Mouse (Mus musculus) embryonic facial prominence, embryonic 12.5 days (tissue): ENCODE measurements around the gene Stard10. TPM values are rescaled to one million over a fixed set of nuclear protein-coding genes. Genes with fewer than 3 reads are reported as not detected.

Experiments
- ATAC-seq: fragments of 200-750 bp; cut with Nextera tagmentation; 2 replicates; pipeline ENCODE4 v1.8.0; 2017; ENCODE audit not compliant: insufficient number of reproducible peaks, insufficient read depth, low FRiP score, low TSS enrichment
- H3K27ac ChIP-seq: fragments of 300-500 bp; sonication (generic); 2 replicates; pipeline ENCODE4 v1.5.1; 2016; ENCODE audit warnings: mild to moderate bottlenecking
- H3K27me3 ChIP-seq: fragments of 300-500 bp; sonication (generic); 2 replicates; pipeline ENCODE4 v1.6.1; 2016; ENCODE audit warnings: mild to moderate bottlenecking, moderate library complexity
- H3K36me3 ChIP-seq: fragments of 300-500 bp; sonication (generic); 2 replicates; pipeline ENCODE4 v1.6.1; 2016; ENCODE audit warnings: mild to moderate bottlenecking
- H3K4me1 ChIP-seq: fragments of 300-500 bp; sonication (generic); 2 replicates; pipeline ENCODE4 v1.6.1; 2016
- H3K4me2 ChIP-seq: fragments of 300-500 bp; sonication (generic); replicated peaks from 2 replicates; pipeline ENCODE4 v1.6.1; 2016; ENCODE audit warnings: mild to moderate bottlenecking, moderate library complexity
- H3K4me3 ChIP-seq: fragments of 300-500 bp; sonication (generic); 2 replicates; pipeline ENCODE4 v1.5.1; 2016; ENCODE audit warnings: mild to moderate bottlenecking
- H3K9ac ChIP-seq: fragments of 300-500 bp; sonication (generic); 2 replicates; pipeline ENCODE4 v1.6.1; 2016; ENCODE audit warnings: mild to moderate bottlenecking, moderate library complexity
- H3K9me3 ChIP-seq: fragments of 300-500 bp; sonication (generic); 2 replicates; pipeline ENCODE4 v1.6.1; 2016; ENCODE audit warnings: mild to moderate bottlenecking, moderate library complexity
- WGBS: fragments of 180-500 bp; shearing (Covaris S2); methylation state at CpG from one replicate; pipeline ENCODE4 v1.1.7; 2016; 5-methylcytosine and 5-hydroxymethylcytosine counted together
- polyA plus RNA-seq: library from polyadenylated mRNA; unstranded; fragments of >200 nt; fragmentation: Nextera tagmentation; extraction: Ambion mirVana; gene quantifications from 2 replicates; pipeline ENCODE4 v1.2.1, GENCODE M21; 2016

Gene Stard10
- 19.4 and 20.6 TPM in 2 replicates for polyA plus RNA-seq

DNA sequence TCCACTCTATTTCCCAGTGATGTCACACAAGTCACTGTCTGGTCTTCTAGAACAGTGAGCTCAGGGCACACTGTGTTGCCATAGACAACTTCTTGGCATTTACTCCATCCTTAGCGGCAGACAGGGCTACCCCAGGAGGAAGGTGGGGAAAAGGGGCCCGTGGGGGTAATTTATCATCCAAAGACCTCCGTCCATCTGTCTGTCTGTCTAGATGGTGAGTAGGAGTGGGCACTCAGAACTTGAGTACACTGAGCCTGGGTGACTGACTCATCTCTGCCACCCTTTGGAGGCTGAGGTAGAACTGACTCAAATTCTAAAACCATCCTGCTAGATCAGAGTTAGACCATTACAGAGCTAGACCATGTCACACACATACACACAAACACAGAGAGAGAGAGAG, at the start of gene Stard10:
TSS of gene Stard10 (plus strand) at position 73 of the 400 bp plus-strand sequence.
- Histone ChIP-seq H3K4me2 (no peak within 1 kb of the TSS), H3K27me3 (peaks cover 18% of the 10 kb centered on the region), H3K4me1 (peaks cover 11% of the 10 kb centered on the region; the same call in 1 of the 2 replicates), H3K9ac (no peak within 1 kb of the TSS), H3K36me3 (no peaks in the 10 kb centered on the region), H3K4me3 (no peak within 1 kb of the TSS), H3K27ac (no peak within 1 kb of the TSS), H3K9me3 (no peaks in the 10 kb centered on the region)
- 86% methylated on average over 3 of the region's 3 CpGs for WGBS
- no peak for ATAC-seq

DNA sequence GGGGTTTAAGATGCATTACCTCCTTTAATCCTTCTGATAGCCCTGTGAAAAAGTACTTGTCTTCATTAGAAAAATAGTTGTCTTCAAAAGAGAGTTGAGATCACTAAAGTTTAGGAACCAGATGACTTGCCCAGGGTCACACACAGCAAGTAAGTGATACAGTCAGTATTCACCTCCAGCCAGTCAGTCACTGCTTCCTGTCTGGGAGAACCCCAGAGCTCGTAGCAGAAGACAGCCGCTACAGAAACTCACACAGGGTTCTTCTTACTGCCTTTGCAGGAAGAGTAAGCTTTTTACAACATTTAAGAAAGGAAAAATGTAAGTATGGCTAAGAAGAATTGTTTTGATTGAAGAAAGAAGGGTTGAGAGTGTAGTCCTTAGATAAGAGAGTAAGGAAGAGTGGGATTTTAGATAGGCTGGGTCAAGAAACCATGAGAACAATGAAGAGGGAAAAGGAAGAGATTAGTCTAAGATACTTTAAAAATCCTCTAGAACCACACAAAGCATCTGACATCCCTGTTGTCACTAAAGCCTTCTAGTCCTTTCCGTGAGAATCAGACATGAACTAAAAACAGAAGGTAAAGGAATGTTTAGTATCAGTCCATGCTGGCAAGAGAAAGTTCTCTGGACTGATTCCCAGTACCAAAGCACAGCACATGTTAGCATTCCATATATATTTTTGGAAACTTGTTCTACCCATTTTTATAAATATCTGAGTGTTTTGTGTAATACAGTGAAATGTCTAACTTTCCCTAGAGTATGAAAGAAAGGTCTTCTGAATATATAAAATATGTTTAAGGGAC, 49.2 kb upstream of the Stard10 start:
- Histone ChIP-seq H3K4me3 (no peak overlapping the region), H3K4me1 (no peaks in the 10 kb centered on the region), H3K9ac (no peak overlapping the region), H3K27ac (no peak overlapping the region), H3K9me3 (no peaks in the 10 kb centered on the region), H3K36me3 (peaks cover 12% of the 10 kb centered on the region), H3K4me2 (no peak overlapping the region), H3K27me3 (no peaks in the 10 kb centered on the region)
- no peak for ATAC-seq
- 78% methylated on average over 3 of the region's 3 CpGs for WGBS

DNA sequence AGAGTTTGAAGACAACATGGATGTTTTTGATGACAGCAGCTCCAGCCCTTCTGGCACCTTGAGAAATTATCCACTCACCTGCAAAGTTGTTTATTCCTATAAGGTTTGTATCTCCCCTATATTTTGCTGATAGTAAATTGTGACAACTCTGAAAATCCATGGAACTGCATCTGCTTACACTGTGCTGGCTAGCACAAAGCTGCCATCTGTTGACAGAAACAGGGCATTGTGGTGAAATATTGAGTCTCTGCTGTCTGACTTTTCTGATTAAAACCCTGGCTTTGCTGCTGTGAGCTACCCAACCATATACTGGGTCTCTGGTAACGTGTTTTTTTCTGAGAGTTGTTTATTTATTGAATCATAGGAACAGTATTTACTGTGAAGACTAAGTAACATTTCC, 45.3 kb upstream of the Stard10 start:
- 81% methylated on average over 1 of the region's 1 CpGs for WGBS

DNA sequence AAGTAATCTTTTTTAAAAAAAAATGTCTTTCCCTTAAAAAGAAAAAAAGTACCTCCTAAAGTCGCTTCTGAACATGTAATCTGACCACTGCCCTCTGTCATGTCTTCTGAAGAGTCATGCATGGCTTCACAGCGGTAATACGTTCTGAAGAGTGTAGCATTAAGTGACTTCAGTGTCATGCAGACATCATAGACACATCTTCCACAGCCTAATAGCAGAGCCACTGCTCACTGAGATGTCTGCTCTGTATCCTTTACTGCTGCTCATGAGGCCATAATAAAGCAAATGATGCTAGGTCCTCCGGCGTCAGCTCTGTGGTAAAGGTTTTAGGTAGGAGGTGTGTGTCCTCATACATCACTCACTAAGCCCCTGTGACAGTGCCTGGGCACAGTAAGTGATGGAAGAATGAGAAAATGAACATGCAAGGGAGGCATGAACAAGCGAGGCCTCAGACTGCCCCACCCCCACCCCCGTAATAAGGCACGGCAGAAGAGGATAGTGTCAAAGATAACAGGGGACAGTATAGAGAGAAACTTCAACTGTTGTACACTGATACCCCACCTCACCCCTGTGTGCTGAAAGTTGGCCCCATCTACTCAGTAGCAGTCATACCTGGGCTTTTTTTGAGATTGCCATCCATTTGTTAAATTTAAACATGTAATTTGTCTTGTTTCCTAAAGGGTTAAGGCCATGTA, 44.3 kb upstream of the Stard10 start:
- Histone ChIP-seq H3K4me1 (no peaks in the 10 kb centered on the region), H3K4me2 (no peak overlapping the region), H3K9me3 (no peaks in the 10 kb centered on the region), H3K4me3 (no peak overlapping the region), H3K27ac (no peak overlapping the region), H3K9ac (no peak overlapping the region), H3K36me3 (peaks cover 33% of the 10 kb centered on the region), H3K27me3 (no peaks in the 10 kb centered on the region)
- no peak for ATAC-seq
- 92% methylated on average over 8 of the region's 8 CpGs for WGBS

More for the DNA sequence above, 45.3 kb upstream of the Stard10 start:
- Histone ChIP-seq H3K4me3 (no peak overlapping the region), H3K4me2 (no peak overlapping the region), H3K9ac (no peak overlapping the region), H3K4me1 (no peaks in the 10 kb centered on the region), H3K27ac (no peak overlapping the region), H3K27me3 (no peaks in the 10 kb centered on the region), H3K36me3 (peaks cover 23% of the 10 kb centered on the region), H3K9me3 (no peaks in the 10 kb centered on the region)
- no peak for ATAC-seq

DNA sequence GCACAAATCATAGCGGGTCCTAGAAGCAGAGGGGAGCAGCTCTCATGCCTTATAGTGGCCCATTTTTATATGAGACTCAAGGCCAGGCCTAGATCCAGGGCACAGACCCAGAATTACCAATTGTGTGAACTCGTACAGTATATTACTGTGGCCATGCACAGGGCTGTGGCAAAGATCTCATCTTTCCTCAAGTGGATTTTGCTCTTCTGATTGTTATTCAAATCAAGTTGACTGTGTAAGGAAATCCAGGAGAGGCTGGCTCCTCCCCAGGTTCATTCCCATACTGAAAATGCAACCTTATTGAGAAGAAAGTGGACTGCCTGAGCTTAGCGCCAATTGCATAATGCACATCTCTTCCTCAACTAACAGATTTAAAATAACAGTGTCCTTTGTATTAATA, 34.2 kb upstream of the Stard10 start:
- no peaks in the 10 kb centered on the region for H3K9me3 ChIP-seq
- H3K4me3 ChIP-seq: no peak overlapping the region
- 91% methylated on average over 3 of the region's 3 CpGs for WGBS
- H3K9ac ChIP-seq: no peak overlapping the region
- no peak overlapping the region for H3K27ac ChIP-seq
- no peak overlapping the region for H3K4me2 ChIP-seq
- H3K4me1 ChIP-seq: no peaks in the 10 kb centered on the region
- no peak for ATAC-seq
- H3K27me3 ChIP-seq: no peaks in the 10 kb centered on the region
- peaks cover 53% of the 10 kb centered on the region for H3K36me3 ChIP-seq

DNA sequence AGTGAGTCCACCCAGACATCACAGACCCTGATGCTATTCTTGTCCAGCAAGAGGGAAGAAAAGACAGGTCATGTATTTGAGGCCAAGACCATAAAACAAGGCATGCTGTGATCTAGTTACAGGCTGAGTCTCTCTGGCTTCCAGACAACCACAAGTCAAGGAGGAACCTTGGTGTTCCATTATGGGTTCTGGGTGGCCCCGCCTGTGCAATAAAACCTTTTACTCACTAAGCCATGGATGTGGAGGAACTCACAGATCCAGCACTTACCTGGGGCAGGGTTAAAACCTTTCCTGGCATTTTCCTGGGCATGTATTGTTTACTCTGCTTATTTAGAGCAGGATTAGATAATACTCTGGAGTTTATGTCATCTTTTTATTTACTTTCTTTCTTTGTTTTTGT, 32.4 kb upstream of the Stard10 start:
- Histone ChIP-seq H3K27me3 (no peaks in the 10 kb centered on the region), H3K36me3 (peaks cover 39% of the 10 kb centered on the region), H3K4me2 (no peak overlapping the region)

DNA sequence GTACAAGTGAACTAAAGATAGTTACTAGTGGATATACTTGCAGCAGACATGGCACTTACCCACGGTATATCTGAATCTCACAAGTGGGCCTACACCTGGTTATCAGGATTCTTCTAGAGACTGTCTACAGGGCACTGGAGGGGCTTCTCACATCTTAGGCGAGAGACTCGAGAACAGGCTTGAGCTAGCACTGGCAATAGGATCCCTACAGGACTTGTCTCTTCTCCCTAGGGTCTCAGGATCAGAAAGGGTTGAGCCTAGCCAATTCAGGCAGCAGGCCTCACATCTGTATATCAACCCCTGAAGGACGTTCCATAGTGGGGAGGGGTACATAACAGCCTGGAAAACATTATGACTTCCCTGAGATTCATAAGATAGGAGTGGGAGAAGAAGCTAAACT, 30.0 kb upstream of the Stard10 start:
- no peak overlapping the region for H3K27ac ChIP-seq

More for the DNA sequence above, 32.4 kb upstream of the Stard10 start:
- no peak for ATAC-seq
- Histone ChIP-seq H3K9ac (no peak overlapping the region), H3K27ac (no peak overlapping the region), H3K9me3 (no peaks in the 10 kb centered on the region), H3K4me1 (no peaks in the 10 kb centered on the region), H3K4me3 (no peak overlapping the region)
- WGBS: 88% methylated on average over 1 of the region's 1 CpGs

DNA sequence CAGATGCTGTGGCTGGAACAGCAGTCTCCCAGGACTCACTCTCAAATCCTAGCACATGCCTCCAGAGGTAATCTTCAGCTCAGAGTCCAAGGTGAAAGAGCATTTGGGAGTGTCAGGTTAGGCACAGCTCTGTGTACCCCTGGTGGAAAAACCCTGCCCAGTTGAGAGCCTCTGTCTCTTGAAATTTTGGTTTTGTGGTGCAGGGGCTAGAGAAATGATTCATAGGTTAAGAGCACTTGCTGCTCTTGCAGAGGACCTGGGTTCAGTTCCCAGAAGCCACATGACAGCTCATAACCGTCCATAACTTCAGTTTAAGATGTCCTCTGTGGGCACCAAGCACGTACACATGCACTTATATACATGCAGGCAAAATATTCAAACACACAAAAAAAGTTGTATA, 29.1 kb upstream of the Stard10 start:
- WGBS: 89% methylated on average over 2 of the region's 2 CpGs
- H3K4me2 ChIP-seq: no peak overlapping the region
- no peak for ATAC-seq
- no peaks in the 10 kb centered on the region for H3K4me1 ChIP-seq
- no peak overlapping the region for H3K9ac ChIP-seq
- no peak overlapping the region for H3K27ac ChIP-seq
- no peak overlapping the region for H3K4me3 ChIP-seq
- no peaks in the 10 kb centered on the region for H3K27me3 ChIP-seq
- H3K36me3 ChIP-seq: peaks cover 27% of the 10 kb centered on the region
- H3K9me3 ChIP-seq: no peaks in the 10 kb centered on the region

More for the DNA sequence above, 30.0 kb upstream of the Stard10 start:
- H3K4me1 ChIP-seq: no peaks in the 10 kb centered on the region
- H3K27me3 ChIP-seq: no peaks in the 10 kb centered on the region
- H3K4me2 ChIP-seq: no peak overlapping the region
- H3K9me3 ChIP-seq: no peaks in the 10 kb centered on the region
- WGBS: 84% methylated on average over 4 of the region's 4 CpGs
- H3K36me3 ChIP-seq: peaks cover 36% of the 10 kb centered on the region
- H3K9ac ChIP-seq: no peak overlapping the region
- no peak overlapping the region for H3K4me3 ChIP-seq
- no peak for ATAC-seq

DNA sequence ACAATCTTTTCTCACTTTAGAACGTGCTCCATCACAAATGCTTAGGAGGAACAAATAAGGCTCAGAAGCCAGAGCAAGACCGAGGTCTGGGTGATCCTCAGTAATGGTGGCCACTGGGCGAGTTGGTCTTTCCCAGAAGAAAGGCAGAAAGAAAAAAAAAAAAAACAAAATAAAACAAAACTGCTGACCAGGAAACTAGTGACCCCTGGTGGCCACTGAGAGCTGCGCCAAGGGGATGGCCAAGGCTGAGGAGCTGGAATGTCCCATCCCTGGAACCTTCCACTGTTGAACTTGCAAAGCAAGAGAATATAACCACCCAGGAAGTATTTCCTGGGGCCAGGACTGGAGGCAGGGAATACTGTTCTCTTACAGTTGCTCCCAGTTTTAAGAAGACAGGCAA, 28.4 kb upstream of the Stard10 start:
- peaks cover 21% of the 10 kb centered on the region for H3K36me3 ChIP-seq
- WGBS: 38% methylated on average over 4 of the region's 4 CpGs
- no peak overlapping the region for H3K4me3 ChIP-seq
- H3K9ac ChIP-seq: no peak overlapping the region
- H3K9me3 ChIP-seq: no peaks in the 10 kb centered on the region
- no peaks in the 10 kb centered on the region for H3K27me3 ChIP-seq
- no peak overlapping the region for H3K4me2 ChIP-seq
- no peak overlapping the region for H3K27ac ChIP-seq
- no peak for ATAC-seq
- H3K4me1 ChIP-seq: no peaks in the 10 kb centered on the region

DNA sequence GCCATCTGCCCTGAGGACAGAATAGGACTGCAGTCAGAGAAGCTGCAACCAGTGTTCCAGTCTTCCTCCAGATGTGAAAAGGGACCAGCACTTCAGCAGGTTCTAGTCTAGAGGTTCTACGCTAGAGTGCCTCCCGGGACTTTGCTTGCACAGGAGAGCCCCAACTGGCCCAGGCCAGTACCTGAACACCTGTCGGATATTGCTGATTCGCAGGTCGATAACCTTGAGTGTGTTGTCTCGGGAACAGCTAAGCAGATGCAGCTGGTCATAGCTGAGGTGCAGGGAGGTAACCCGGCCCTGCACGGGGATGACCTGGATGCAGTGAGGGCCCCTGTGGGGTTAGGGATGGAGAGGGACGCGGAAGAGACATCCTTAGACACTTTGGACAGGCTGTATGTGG, 26.5 kb upstream of the Stard10 start:
- 87% methylated on average over 10 of the region's 10 CpGs for WGBS
- H3K36me3 ChIP-seq: peaks cover 17% of the 10 kb centered on the region

DNA sequence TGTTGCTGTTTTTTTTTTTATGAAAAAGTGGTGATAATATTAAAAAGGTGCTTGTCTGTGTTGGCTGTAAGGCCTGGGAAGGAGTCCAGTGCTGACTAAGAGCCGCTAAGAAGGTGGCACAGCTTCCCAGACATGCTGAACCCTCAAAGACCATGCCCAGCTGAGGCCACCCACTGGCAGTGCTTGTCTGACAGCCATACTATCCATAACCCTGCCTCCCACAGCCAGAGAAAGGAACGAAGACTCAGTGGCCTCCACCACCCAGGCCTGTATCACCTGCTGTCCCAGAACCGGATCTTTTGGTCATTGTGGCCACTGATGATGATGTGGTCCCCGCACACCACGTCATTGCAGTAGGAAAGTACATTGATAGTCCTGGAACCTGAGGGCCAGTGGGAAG, 25.7 kb upstream of the Stard10 start:
- Histone ChIP-seq H3K9me3 (no peaks in the 10 kb centered on the region), H3K4me1 (no peaks in the 10 kb centered on the region), H3K4me2 (no peak overlapping the region), H3K9ac (no peak overlapping the region), H3K36me3 (peaks cover 14% of the 10 kb centered on the region), H3K4me3 (no peak overlapping the region), H3K27me3 (0 out of 2 replicates have a peak, but pooled peaks cover 7% of the 10 kb centered on the region), H3K27ac (no peak overlapping the region)
- no peak for ATAC-seq
- 89% methylated on average over 5 of the region's 5 CpGs for whole genome bisulfite sequencing

More for the DNA sequence above, 26.5 kb upstream of the Stard10 start:
- no peaks in the 10 kb centered on the region for H3K9me3 ChIP-seq
- H3K4me3 ChIP-seq: no peak overlapping the region
- H3K9ac ChIP-seq: no peak overlapping the region
- H3K4me1 ChIP-seq: no peaks in the 10 kb centered on the region
- no peak overlapping the region for H3K4me2 ChIP-seq
- no peak overlapping the region for H3K27ac ChIP-seq
- ATAC-seq: no peak
- H3K27me3 ChIP-seq: 0 out of 2 replicates have a peak, but pooled peaks cover 1% of the 10 kb centered on the region

DNA sequence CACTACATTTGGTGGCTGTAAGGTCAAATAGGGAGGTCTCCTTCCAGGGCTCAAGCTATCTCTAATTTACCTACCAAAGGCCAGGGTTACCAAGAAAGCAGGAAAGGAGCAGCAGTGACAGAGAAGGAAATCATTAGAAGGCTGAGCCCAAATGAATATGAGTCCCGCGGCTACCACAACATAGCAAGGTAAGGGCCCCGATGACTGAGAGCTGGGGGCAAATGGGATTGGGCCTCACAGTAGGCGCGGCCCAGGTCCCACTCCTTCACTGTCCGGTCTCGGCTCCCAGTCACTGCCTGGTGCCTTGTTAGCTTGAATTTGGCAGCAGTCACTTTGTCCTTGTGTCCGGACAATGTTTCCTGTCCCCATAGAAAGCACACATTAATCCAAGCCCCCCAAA, 25.2 kb upstream of the Stard10 start:
- WGBS: 95% methylated on average over 8 of the region's 8 CpGs
- no peak overlapping the region for H3K9ac ChIP-seq
- H3K27me3 ChIP-seq: 0 out of 2 replicates have a peak, but pooled peaks cover 7% of the 10 kb centered on the region
- peaks cover 14% of the 10 kb centered on the region for H3K36me3 ChIP-seq
- no peaks in the 10 kb centered on the region for H3K9me3 ChIP-seq
- no peak overlapping the region for H3K4me2 ChIP-seq
- no peak overlapping the region for H3K27ac ChIP-seq
- no peak overlapping the region for H3K4me3 ChIP-seq
- no peak for ATAC-seq
- H3K4me1 ChIP-seq: peaks cover 3% of the 10 kb centered on the region; the same call in 1 of the 2 replicates
